Mouse (Mus musculus) adrenal gland, postnatal 0 days (tissue): Measurements from ENCODE around the gene Mid1ip1. TPM values are rescaled to one million over a fixed set of nuclear protein-coding genes. Genes with fewer than 3 reads are reported as not detected.

Source experiments
- polyA plus RNA-seq: library from polyadenylated mRNA; unstranded; fragments of >200 nt; fragmentation: Nextera tagmentation; extraction: Ambion mirVana; gene quantifications from 2 replicates; pipeline ENCODE4 v1.2.1, GENCODE M21; 2015

Gene Mid1ip1
- polyA plus RNA-seq = 53.6 and 55.7 TPM in 2 replicates

DNA sequence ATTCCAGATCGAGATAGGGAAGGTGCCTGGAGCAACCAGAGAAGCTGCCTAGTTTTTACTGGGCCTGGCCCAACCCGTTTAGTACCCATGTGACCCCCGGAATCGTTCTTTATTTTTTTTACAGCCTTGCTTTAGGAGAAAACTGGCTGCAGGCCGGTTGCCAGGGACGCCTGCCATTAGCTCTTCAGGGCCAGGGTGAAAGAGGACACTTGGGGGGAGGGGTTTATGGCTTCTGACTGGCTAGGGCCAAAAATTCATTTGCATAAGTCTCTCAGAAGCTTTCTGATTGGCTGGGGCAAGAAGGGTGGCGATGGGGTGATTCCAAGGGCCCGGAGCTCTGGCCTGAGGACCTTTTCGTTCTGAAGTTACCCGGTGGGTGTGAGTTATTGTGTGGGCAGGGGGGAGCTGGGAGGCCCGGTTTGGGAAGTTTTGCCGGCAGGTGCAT is at the start of gene Mid1ip1:
TSS of gene Mid1ip1 (plus strand) at position 318 of the 445 bp plus-strand sequence.

Other genes starting within 250 kb of the Mid1ip1 start
- 96.8 and 117 TPM in 2 replicates for gene Tspan7, start 229.9 kb upstream of the Mid1ip1 start, polyA plus RNA-seq